Mouse (Mus musculus) spleen, postnatal 4 days (tissue): ENCODE data around the gene Gm5741.
A peak's percentile ranks its signal among the peaks of the same experiment; 100 is the strongest.
"Not testable (repeated sequence)": the region's sequence is repeated elsewhere in the genome, so short reads cannot be mapped to it uniquely, and the experiment has no call there.

Experiments used
- DNase-seq, 2 experiments: peaks; one replicate each; pipeline ENCODE4 v3.0.0; 2022; ENCODE audit warnings: low spot score in 2 of 2

The Gm5741 gene

GRCm38 (mm10) chr8:85067982-85068381 is at the start of gene Gm5741:
Gene Gm5741, minus strand, starts transcription at chr8:85067982.
- no peak for DNase-seq

GRCm38 (mm10) chr8:85116984-85117383 is 49.2 kb upstream of the Gm5741 start:
- DNase-seq = no peak

- DNase-seq = no peak
Measured at GRCm38 (mm10) chr8:85115501-85115900, 47.7 kb upstream of the Gm5741 start.

GRCm38 (mm10) chr8:85113241-85113640 is 45.5 kb upstream of the Gm5741 start:
- no peak for DNase-seq

GRCm38 (mm10) chr8:85100076-85100665 is 32.4 kb upstream of the Gm5741 start:
- no peak for DNase-seq

GRCm38 (mm10) chr8:85096850-85097249 is 29.1 kb upstream of the Gm5741 start:
- DNase-seq = peak in 1 of 2 experiments; percentile 50

GRCm38 (mm10) chr8:85096196-85096595 is 28.4 kb upstream of the Gm5741 start:
- no peak for DNase-seq

- DNase-seq = no peak
Measured at GRCm38 (mm10) chr8:85095566-85095965, 27.8 kb upstream of the Gm5741 start.

- DNase-seq = peak in 1 of 2 experiments; percentile 51
Measured at GRCm38 (mm10) chr8:85095051-85095450, 27.3 kb upstream of the Gm5741 start.

GRCm38 (mm10) chr8:85091526-85092090 is 23.8 kb upstream of the Gm5741 start:
- DNase-seq = peak in 1 of 2 experiments; percentile 59

- peak in 1 of 2 experiments; percentile 55 for DNase-seq
Measured at GRCm38 (mm10) chr8:85090856-85091255, 23.1 kb upstream of the Gm5741 start.

GRCm38 (mm10) chr8:85088771-85089170 is 21.0 kb upstream of the Gm5741 start:
- DNase-seq = no peak

- no peak for DNase-seq
Measured at GRCm38 (mm10) chr8:85086238-85086637, 18.5 kb upstream of the Gm5741 start.

- no peak for DNase-seq
Measured at GRCm38 (mm10) chr8:85084633-85085032, 16.9 kb upstream of the Gm5741 start.

- peak; percentile 87 to 90 for DNase-seq
Measured at GRCm38 (mm10) chr8:85083108-85083813, 15.5 kb upstream of the Gm5741 start, which contains the start of gene Man2b1. Gene Man2b1, plus strand, starts transcription at chr8:85083270.

- DNase-seq = not testable (repeated sequence)
Measured at GRCm38 (mm10) chr8:85082169-85082568, 14.4 kb upstream of the Gm5741 start.

- peak; percentile 72 to 79 for DNase-seq
Measured at GRCm38 (mm10) chr8:85081216-85081555, 13.4 kb upstream of the Gm5741 start, which contains the start of gene Wdr83. Gene Wdr83, minus strand, starts transcription at chr8:85081306.

- DNase-seq = peak; percentile 64 to 84
Measured at GRCm38 (mm10) chr8:85080532-85081215, 12.9 kb upstream of the Gm5741 start, which contains the start of gene Wdr83os. Gene Wdr83os, plus strand, starts transcription at chr8:85080740.

- DNase-seq = no peak
Measured at GRCm38 (mm10) chr8:85080214-85080531, 12.4 kb upstream of the Gm5741 start.

- peak; percentile 81 to 91 for DNase-seq
Measured at GRCm38 (mm10) chr8:85076993-85077392, 9.2 kb upstream of the Gm5741 start.

GRCm38 (mm10) chr8:85076001-85076400 is 8.2 kb upstream of the Gm5741 start:
- peak; percentile 59 to 82 for DNase-seq

- peak in 1 of 2 experiments; percentile 59 for DNase-seq
Measured at GRCm38 (mm10) chr8:85074617-85075016, 6.8 kb upstream of the Gm5741 start.
